Mouse (Mus musculus): ENCODE results near the gene Cd3eap.

Gene Cd3eap

DNA sequence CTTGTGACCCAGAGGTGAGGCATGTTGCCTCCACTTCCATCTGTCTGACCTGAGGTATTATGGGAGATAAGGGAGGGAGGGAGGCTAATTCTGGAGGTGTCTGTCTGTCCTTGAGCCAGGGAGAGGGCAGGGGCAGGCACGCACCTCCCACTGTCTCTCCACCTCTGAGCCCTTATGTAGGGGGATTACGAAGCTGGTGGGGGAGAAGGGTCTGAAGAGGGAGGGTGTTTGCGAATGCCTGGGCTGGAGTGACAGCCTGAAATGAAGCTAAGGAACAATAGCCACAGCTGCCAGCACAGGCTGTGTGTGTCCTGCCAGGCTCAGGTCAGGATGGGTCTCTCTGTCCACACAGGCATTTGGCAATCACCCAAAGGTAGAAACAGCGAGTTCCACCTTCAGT, 3.0 kb upstream of the Cd3eap start:
- DNase-seq (ENCODE audit: low read depth, low spot score), result no peak

DNA sequence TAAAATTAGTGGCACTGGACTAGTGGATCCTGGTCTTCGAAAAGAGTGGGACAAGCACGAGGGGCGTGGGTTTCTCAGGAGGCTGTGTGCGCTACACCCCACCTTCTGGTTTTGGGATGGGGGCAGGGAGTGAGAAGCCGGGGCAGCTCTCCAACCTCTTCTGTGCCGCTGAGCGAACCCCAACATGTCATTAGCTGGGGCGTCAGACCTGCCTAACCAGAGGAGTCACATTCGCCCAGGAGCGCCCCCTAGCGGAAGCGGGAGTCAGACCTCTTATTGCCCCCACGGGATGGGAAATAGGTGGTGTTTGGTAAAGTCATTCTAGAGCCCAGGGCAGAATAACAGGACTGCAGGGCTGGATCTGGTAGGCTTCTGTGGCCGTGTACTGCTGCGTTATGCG, 2.4 kb upstream of the Cd3eap start:
- peak; percentile 79 for DNase-seq (ENCODE audit: low read depth, low spot score)

DNA sequence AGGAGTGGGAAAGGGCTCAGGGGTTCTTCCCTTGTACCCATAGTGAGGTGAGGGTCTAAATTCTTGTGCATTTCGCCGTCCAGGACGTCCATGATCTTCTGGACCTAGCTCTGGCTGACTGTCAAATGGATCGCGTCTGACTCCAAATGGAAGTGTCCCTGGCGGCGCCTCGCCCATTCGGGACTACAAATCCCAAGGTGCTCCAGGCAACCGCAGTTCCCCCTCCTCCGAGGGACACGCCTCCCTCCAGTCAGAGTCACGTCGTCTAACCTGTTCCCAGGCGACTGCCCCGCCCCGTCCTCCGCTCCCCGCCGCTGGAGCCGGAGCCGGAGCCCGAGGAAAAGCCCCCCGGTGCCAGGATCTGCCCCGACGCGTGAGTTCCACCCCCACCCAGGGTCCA, 1.7 kb upstream of the Cd3eap start:
- peak; percentile 87 for DNase-seq (ENCODE audit: low read depth, low spot score)

DNA sequence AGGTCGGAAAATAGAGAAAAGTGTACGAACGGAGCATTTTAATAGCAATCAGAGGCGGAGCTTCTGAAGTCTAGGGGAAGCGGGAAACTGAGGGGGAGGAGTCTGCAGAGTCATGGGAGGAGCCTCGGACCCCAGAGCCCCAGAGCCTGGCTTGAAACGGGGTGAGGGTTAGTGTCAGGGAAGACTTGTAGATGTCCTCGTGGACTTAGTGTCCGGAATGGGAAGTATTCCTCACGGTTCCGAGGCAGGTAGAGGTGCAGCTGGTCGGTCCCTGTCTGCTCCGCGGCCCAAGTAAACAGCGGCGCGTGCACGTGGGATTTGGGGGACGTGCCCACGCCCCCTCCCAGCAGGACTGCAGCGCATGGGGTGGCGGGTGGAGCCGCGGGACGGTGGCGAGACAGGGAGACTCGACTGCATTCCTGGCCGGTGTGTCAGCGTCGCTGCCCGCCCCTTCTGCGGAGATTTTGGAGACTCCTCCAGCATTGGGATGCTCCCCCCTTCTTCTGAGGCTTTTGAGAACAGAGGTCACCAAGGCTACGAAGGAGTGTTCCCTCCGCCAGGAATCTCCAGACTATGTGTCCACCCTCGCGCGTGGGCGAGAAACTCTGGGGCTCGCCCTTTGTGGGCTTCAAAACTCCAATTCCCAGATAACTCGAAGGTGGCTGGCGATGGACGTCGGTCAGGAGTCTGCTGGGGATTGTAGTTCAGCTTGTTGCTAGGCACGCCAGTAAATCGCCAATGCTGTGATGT, 784 bp upstream of the Cd3eap start:
- DNase-seq (ENCODE audit: low read depth, low spot score), result peak; percentile 88

DNA sequence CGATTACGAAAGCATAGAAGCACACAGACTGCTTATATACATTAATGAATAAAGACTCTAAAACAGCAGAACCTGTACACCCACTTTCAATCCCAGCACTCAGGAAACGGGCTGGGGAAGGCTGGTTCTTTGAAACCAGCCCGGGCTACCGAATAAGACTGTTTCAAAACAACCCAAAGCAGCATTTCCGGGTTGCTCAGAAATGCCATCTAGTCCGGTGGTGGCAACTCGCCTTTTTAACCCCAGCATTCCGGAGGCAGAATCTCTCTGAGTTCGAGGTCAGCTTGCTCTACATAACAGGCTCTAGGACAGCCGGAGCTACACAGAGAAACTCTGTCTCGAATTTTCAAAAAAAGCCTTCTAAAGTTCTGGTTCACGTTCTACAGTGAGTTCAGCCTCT, 649 bp downstream of the Cd3eap start:
- DNase-seq (ENCODE audit: low read depth, low spot score), result no peak

DNA sequence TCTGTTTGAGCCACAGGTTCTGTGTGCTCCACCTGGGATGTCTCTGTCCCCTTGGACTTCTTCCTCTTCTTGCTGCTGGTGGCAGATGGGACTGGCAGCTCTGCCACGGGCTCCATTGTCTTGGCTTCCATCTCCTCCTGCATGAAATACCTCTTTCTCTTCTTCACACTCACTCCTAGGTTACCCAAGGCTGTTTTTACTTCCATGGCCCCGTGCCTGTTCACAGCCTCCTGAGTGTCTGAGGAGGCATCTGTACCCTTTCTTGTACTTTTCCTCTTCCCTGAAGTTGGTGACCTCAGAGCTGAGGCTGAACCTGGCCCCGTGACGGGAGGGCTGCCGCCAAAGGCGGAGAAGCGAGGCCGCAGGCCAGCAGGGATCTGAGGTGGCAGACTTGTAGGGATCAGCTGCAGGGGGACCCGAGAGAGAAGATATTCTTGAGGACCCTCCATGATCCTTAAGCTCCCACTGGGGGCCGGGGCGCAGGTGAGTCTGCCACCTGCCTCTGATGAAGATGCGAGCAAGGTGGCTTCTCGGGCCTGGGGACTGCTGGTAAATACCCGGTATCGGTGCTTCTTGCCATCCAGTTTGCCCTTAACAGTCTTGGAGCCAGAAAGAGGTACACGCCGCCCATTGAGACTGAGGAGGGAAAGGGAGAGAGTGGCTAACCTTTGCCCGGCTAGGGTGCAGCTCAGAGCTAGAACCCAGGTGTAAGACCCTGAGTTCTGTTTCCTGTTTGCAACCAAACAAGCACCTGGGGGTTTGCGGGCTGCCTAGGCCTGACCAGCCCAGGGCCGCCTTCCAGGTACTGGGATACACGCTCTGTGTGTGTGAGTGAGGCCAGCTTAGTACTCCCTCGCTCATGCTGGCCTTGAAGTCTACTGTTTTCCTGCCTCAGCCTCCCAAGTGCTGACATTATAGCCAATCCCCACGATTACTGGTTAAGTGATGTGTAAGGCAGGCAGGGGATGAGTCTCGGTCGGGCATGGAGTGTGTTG, 1.6 kb downstream of the Cd3eap start:
- DNase-seq (ENCODE audit: low read depth, low spot score), result no peak

DNA sequence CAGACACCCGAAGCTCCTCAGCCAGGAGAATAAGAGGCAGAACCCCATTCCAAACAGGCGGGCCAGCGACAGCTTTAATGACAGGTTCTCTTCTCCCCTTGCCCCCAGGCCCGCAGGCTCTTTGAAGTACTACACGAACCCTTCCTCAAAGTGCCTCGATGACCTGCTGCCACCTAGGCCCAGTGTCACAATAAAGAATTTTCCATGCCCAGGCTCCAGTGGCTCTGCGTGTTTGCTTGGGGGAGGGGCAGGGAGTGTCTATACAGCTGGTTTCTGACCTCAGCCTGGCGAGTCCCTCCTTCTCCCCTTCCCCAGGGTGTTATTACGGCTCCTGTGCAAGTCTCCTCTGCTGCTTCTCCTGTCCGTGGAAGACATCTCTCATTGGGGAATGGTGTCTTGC, 3.0 kb downstream of the Cd3eap start:
- DNase-seq (ENCODE audit: low read depth, low spot score), result no peak

DNA sequence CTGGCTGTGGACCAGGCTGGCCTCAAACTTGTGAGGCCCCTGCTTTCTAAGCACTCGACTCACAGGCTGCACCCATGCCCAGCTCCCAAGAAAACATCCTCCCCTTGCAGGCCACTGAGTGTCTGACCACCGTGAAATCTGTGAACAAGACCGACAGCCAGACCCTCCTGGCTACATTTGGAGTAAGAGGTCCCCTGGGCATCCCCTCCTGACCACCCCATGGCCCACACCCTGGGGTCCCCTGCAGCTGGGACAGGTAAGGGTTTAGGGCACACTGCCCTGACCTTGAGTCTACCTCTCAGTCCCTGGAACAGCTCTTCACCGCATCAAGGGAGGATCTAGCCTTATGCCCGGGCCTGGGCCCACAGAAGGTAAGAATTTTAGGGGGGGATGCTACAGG, 4.3 kb downstream of the Cd3eap start:
- DNase-seq (ENCODE audit: low read depth, low spot score), result no peak

DNA sequence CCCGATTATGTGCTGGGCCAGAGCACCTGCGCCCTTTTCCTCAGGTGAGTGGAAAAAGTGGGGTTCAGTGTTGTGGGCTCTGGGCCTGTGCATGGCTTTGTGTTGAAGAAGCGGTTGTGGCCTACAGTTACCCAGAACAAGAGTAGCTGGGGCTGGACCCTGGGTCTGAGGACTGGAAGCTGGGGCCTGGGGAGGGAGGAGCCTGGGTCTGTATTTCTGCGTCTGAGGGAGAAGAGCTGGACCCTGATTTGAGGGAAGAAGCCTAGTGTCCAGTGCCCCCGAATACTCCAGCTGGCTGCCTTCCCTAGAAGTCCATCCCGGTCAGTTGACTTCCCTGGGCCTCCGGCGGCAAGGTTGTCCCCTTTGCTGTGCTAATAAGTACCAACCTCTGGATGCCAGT, 9.1 kb downstream of the Cd3eap start:
- DNase-seq (ENCODE audit: low read depth, low spot score), result no peak

DNA sequence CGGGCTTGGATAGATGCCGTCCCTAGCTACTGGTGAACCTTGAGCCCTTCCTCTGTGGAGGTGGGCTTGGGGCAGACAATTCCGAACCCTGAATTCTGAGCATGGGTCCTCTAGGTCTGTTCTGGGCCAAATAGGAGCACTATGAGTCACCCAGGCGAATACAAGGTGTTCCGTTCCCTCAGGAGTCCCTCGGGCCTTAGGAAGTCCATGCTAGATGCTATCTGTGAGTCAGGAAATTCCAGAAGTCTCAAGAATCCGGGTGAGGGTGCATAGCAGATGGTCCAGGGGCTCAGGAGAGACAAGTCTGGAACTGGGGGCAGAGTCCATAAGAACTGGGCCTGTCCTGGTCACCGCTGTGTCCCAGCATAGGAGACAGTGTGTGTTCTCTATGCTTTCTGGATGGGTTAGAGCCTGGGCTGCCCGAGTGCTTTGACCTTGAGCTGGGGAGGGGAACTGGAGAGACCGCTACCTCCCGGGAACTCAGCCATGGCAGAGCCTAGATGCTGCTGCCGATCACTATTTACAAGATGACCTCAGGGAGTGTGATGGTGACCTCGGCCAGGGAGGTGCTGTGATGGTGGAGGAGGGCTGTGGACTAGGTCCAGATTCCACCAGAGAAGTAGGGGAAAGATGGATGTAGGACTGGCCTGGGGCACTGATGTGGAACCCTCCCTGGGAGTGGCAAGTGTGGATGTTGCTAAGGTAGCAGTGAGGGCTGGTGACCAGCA, 9.9 kb downstream of the Cd3eap start:
- DNase-seq (ENCODE audit: low read depth, low spot score), result no peak

DNA sequence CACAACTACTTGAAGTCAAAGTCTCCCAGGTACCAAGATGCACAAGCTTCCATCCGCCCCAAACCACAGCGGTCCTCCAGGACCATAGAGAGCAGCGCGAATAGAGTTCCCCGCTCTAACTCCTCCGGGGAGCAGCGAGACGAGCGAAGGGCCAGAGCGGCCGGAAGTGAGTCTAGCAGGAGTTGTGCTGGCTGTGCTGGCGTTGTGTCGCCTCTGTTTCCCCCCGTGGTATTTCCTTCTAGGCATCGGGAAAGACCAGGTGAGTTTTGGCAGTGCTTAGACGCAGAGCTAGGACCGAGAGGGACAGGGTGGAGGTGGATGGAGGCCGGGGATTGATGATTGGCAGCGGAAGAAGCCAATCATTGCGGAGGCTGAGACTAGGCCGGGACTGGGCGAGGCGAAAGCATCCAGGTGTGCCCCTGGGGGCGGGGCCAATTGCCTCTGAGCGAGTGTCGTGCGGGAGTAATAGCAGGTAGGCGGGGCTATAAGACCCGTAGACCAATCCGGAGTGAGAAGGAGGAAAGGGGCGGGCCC, 14.3 kb downstream of the Cd3eap start:
- peak; percentile 99 for DNase-seq (ENCODE audit: low read depth, low spot score)

DNA sequence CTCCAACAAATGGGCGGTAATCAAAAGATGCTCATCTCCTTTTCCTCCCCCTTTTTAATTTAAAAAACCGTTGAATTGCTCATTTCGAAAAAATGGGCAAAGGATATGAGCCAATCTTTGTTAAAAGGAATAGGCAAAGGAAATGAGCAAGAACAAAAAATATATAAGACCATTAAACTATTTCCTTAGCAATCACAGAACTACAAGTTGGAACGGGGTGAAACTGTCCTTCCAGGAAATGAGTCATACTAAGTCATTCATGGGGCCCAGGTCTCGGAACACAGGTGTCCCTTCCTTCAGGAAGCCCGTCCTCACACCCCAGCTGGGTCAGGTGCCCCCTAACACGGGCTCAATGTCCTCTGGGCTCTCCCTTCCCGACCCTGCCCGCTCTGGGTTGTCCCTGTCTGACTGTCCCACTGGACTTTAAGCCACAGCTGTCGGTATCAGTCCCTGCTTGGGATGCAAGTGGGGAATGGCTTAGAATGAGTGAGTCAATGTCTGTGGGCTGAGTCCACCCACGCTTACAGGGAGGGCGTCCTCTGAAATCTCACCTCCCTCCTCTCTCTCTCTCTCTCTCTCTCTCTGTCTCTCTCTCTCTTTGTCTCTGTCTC, 14.9 kb downstream of the Cd3eap start, which contains the start of gene Ercc1:
TSS of gene Ercc1 (plus strand) at position 542 of the 611 bp plus-strand sequence.
- DNase-seq (ENCODE audit: low read depth, low spot score), result no peak

DNA sequence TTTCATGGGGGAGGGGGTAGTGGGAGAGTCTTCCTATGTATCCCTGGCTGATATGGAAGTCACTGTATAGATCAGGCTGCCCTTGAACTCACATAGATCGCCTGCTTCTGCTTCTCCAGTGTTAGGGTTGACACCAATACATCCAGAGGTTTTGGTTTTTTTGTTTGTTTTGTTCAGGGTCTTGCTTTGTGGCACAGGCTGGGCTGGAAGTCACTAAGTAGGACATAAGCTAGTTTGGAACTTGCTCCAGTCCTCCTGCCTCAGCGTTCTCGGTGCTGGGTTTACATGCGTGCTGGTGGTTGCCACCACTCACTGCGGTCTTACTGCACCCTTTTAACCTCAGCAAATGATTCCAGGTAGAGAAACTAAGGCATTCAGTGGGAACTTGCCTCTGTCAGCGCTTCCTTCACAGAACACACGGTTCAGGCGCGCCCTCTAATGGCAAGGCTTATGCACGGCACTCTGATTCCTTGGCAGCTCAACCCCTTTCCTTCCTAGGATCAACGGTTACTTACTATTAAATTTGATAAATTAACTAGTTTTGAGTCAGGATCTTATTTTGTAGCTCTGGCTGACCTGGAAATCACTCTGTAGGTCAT, 16.0 kb downstream of the Cd3eap start:
- DNase-seq (ENCODE audit: low read depth, low spot score), result peak; percentile 90

DNA sequence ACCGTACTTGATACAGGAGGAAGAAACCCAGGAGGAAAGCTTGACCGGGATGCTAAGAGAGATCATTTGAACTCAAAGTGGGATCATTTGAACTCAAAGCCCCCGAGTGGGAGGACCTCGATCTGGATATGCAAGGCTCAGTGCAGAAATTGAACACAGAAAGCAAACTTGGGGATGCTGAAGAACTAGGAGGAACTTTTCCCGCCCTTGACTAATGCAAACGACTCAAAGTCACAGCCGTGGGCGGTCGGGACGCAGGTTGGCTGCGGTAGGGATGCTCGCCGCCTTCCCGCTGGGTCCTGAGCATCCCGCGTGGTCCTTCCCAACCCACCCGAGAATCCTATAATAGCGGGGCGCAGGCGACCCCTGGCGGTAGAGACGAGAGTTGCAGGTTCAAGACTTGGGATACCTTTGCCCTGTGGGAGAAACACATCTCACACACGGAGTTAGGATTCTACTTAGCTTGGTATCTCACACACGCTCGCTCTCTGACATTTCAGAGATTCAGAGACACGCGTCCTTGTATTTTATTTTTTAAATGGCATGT, 16.7 kb downstream of the Cd3eap start:
- no peak for DNase-seq (ENCODE audit: low read depth, low spot score)

DNA sequence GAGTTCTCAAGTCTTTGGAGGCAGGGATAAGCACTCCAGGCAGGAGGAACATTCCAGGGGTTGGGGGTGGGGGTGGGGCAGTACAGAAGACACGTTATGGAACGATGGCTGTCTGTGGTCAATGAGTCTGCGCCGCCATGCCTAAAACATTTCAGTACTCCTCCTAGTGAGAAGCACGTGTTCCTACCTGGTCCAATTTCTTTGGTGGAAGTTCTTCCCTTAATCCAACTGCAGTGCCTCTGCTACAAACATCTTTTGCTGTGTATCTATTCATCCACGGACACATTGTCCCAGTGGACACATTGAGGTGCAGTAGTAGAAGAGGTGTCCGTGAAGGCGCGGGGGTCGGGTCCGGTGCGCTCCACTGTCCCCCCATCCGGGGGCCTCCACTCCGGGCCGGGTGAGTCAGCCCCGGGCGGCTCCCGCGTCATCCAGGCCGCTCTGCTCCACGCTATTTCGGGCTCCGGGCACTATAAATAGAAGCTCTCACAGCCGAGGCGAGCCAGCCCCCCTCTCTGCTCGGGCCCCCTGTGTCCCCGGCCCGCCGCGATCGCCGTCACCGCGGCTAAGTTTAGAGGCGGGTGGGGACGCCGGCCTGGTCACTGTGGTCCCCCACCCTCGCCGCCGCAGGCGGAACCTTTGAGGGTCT, 17.4 kb downstream of the Cd3eap start:
- peak; percentile 55 for DNase-seq (ENCODE audit: low read depth, low spot score)

DNA sequence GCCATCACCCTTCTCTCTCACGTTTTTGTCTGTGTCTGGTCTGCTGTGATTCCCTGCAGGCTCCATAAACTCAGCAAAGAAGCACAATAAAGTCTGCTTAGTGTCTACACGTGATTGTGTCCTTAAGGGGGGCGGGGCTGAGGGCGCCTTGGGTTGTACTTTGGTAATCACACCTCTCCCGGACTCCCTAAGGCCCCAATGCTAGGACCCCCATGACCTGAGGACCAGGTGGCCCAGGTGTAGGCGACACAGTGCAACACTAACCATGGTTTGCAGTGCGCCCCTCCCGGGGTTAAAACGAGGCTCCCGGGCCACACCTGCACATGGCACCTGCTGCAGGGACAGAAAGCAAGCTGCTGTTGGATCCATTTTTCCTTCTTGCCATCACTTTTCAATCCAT, 18.0 kb downstream of the Cd3eap start:
- DNase-seq (ENCODE audit: low read depth, low spot score), result no peak

DNA sequence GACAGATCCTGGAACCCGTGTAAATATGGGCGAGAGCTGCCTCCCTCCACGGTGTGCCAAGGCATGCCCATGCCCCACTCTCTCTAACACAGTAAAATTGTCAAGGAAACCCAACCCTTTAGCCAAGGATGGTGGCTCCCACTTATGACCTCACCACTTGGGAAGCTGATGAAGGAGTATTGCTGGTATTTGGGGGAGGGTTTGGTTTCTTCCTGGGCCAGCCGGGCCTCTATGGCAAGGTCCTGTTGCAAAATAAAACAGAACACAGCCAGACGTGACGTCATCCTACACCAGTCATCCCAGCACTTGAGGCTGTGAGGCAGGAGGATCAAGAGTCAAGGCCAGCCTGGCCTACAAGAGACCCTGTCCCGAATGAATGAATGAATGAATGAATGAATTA, 20.7 kb downstream of the Cd3eap start:
- no peak for DNase-seq (ENCODE audit: low read depth, low spot score)

DNA sequence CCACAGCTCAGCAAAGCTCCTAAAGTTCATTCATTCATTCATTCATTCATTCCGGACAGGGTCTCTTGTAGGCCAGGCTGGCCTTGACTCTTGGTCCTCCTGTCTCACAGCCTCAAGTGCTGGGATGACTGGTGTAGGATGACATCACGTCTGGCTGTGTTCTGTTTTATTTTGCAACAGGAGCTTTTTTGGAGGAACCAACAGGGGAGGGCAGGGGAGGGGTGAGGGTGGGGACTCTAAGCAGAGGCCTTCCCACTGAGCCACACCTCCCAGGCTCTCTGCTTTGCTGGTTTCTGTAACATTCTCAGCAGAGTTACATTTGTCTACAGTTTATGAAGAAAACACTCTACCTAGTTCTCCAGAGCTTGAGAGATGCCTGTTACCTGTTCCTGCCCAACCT, 21.2 kb downstream of the Cd3eap start:
- no peak for DNase-seq (ENCODE audit: low read depth, low spot score)

DNA sequence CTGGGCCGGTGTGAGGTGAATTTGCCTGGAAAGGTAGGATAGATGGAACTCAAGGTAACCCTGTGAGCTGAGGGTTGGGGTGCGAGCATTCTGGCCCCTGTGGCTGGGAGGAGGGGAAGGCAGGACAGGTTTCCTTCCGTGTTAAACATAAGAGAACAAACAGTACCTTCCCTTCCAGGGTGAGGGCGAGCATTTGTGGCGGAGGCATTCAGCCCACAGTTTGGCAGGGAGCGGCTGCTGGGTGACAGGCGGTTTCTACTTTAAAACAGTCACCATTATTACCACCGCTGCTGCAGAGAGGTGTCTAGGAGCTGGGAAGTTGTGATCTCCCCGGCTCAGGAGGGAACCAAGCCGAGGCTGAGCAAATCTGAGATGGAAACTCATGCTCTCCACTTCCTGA, 22.2 kb downstream of the Cd3eap start:
- DNase-seq (ENCODE audit: low read depth, low spot score), result no peak

DNA sequence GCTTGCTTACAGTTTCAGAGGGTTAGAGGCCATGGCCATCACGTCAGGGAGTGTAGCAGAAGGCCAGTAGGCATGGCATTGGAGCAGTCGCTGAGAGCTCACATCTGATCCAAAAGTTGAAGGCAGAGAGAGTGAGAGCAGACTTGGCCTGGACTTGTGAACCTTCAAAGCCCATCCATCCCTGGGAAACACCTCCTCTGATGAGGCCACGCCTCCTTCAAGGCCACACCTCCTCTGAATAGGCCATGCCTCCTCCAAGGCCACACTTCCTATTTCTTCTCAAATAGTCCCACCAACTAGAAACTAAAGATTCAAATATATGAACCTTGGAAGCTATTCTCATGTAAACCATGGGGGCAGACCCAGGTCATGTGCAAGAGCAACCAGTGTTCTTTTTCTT, 23.7 kb downstream of the Cd3eap start:
- peak; percentile 60 for DNase-seq (ENCODE audit: low read depth, low spot score)
